Mouse (Mus musculus): ENCODE measurements around the gene Rp9.

GRCm38 (mm10) chr9:22478946-22479345 lies 9.4 kb upstream of the Rp9 start:
- TF ChIP-seq EP300 (IDR thresholded peaks at IDR 0.05; ENCODE audit: low read depth) = no peak
- no peak for TF ChIP-seq CTCF (IDR thresholded peaks at IDR 0.05; ENCODE audit: low read depth)
